Mouse (Mus musculus) small intestine, adult 2 months (tissue): ENCODE measurements around the gene Cacna1e.

Experiments
- CTCF ChIP-seq: fragments of 200-500 bp; IDR thresholded peaks from 2 replicates; pipeline ENCODE4 v1.5.1; 2012; ENCODE audit warnings: low read depth, mild to moderate bottlenecking, control low read depth, inconsistent platforms, low read length, moderate library complexity, mixed read lengths; ENCODE audit not compliant: insufficient replicate concordance, insufficient read length; ENCODE audit errors: extremely low read depth
- POLR2A ChIP-seq: fragments of 200-500 bp; IDR thresholded peaks from 2 replicates; pipeline ENCODE4 v1.6.1; 2012; ENCODE audit warnings: low read depth, mild to moderate bottlenecking, control low read depth, inconsistent platforms, low read length, moderate library complexity

- TF ChIP-seq CTCF (peak; percentile 75; the same call in 1 of the 2 replicates), POLR2A (no peak)
Observed at GRCm38 (mm10) chr1:154788069-154788468, 96.2 kb downstream of the Cacna1e start.
